Mouse (Mus musculus): Measurements from ENCODE around the gene Golim4. TPM values are rescaled to one million over a fixed set of nuclear protein-coding genes. Genes with fewer than 3 reads are reported as not detected.
"Not testable (repeated sequence)": the region's sequence is repeated elsewhere in the genome, so short reads cannot be mapped to it uniquely, and the experiment has no call there.

Golim4 gene
- 62.0 and 62.8 TPM in 2 replicates for polyA plus RNA-seq (2015; fragmentation: Nextera tagmentation; extraction: Ambion mirVana)

DNA sequence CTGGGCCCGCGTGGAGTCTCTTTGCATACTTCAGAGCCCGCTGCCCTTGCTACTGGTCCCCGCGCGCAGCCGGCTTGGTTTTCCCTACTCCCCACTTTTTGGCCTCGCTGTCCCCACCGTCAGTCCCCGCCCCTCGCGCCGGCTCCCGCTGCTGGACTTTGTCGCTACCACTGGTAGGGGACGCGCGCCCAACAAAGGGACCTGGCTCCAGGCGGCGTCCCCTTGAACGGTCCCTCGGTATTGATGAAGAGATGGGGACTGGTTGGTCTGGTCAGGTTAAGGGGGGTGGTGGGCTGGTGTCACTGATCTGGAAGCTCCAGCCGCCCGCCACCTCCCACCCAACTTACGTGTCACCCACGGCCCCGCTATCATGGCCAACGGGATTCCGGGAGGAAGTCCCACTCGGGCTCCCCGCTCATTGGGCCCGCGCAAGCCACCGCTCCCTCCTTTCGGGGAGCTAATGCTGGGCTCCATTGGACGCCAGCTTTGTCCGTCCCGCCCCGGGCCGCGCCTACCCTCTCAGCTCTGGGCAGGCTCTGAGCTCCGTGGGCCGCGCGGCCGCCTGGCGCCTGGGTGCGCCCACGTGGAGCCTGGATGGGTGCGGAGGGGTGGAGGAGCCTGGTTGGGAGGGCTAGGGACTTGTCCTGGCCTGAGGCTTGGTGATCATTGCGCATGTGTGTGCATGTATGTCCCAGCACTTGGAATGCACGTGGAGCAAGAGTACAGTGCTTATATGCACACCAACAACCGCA lies at the start of gene Golim4:
Golim4 (minus strand) TSS at position 399 of the 752 bp plus-strand sequence.
- ATAC-seq (ENCODE audit: insufficient number of reproducible peaks, low FRiP score, low TSS enrichment, low read depth): peak; percentile 100
- Histone ChIP-seq H3K27ac (peak within 1 kb of the TSS; percentile 95), H3K4me3 (peak within 1 kb of the TSS; percentile 81), H3K36me3 (no peaks in the 10 kb centered on the region), H3K4me1 (peaks cover 33% of the 10 kb centered on the region), H3K9ac (peak within 1 kb of the TSS; percentile 72), H3K27me3 (no peaks in the 10 kb centered on the region), H3K9me3 (no peaks in the 10 kb centered on the region), H3K4me2 (peak within 1 kb of the TSS; percentile 66)
- under 1% methylated on average over 53 of the region's 53 CpGs for WGBS

- no peak overlapping the region for H3K9ac ChIP-seq
- no peak overlapping the region for H3K27ac ChIP-seq
- ATAC-seq (ENCODE audit: insufficient number of reproducible peaks, low FRiP score, low TSS enrichment, low read depth): no peak
- no peak overlapping the region for H3K4me3 ChIP-seq
- no peaks in the 10 kb centered on the region for H3K9me3 ChIP-seq
- no peaks in the 10 kb centered on the region for H3K4me1 ChIP-seq
- H3K36me3 ChIP-seq: no peaks in the 10 kb centered on the region
- no peaks in the 10 kb centered on the region for H3K27me3 ChIP-seq
- H3K4me2 ChIP-seq: no peak overlapping the region
- WGBS: 75% methylated on average over 5 of the region's 5 CpGs
Observed at GRCm38 (mm10) chr3:76005621-76006020, 48.9 kb upstream of the Golim4 start.

DNA sequence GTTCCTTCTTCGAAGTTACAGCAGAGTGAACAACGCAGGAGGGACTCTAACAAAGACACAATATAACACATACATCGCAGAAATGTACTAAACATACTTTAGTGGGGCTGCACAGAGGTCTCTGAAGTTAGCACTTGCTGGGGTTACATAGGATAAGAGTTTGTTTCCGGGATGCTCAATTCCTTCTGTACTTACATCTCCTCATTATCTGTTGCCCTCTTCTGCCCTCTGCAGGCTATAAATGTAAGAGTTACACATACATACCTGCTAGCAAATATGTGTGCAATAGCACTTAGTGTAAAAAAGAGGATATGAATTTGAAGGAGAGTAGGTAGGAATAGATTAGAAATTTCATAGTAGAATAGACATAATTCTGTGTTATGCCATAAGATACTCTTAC lies 44.4 kb upstream of the Golim4 start:
- no peak overlapping the region for H3K9ac ChIP-seq
- H3K4me3 ChIP-seq: no peak overlapping the region
- no peaks in the 10 kb centered on the region for H3K36me3 ChIP-seq
- H3K4me2 ChIP-seq: no peak overlapping the region
- 41% methylated on average over 4 of the region's 4 CpGs for WGBS
- no peak overlapping the region for H3K27ac ChIP-seq
- ATAC-seq (ENCODE audit: insufficient number of reproducible peaks, low FRiP score, low TSS enrichment, low read depth): no peak
- no peaks in the 10 kb centered on the region for H3K27me3 ChIP-seq
- H3K9me3 ChIP-seq: no peaks in the 10 kb centered on the region
- H3K4me1 ChIP-seq: no peaks in the 10 kb centered on the region

- no peak overlapping the region for H3K4me3 ChIP-seq
- H3K9ac ChIP-seq: no peak overlapping the region
- WGBS: 28% methylated on average over 2 of the region's 2 CpGs
- no peaks in the 10 kb centered on the region for H3K36me3 ChIP-seq
- H3K27ac ChIP-seq: no peak overlapping the region
- no peaks in the 10 kb centered on the region for H3K9me3 ChIP-seq
- H3K4me2 ChIP-seq: no peak overlapping the region
- H3K4me1 ChIP-seq: no peaks in the 10 kb centered on the region
- no peak for ATAC-seq (ENCODE audit: insufficient number of reproducible peaks, low FRiP score, low TSS enrichment, low read depth)
- H3K27me3 ChIP-seq: no peaks in the 10 kb centered on the region
Observed at GRCm38 (mm10) chr3:76000481-76000880, 43.7 kb upstream of the Golim4 start.

GRCm38 (mm10) chr3:75981031-75981750 lies 24.4 kb upstream of the Golim4 start:
- H3K9me3 ChIP-seq; H3K27me3 ChIP-seq; H3K27ac ChIP-seq; H3K36me3 ChIP-seq; H3K4me2 ChIP-seq; H3K4me1 ChIP-seq; ATAC-seq (ENCODE audit: insufficient number of reproducible peaks, low FRiP score, low TSS enrichment, low read depth); H3K4me3 ChIP-seq; H3K9ac ChIP-seq: not testable (repeated sequence)
- WGBS: 80% methylated on average over 2 of the region's 2 CpGs

GRCm38 (mm10) chr3:75962784-75963772 lies 6.3 kb upstream of the Golim4 start:
- not testable (repeated sequence) for H3K27ac ChIP-seq; H3K9ac ChIP-seq; H3K36me3 ChIP-seq; H3K9me3 ChIP-seq; ATAC-seq (ENCODE audit: insufficient number of reproducible peaks, low FRiP score, low TSS enrichment, low read depth); H3K4me3 ChIP-seq; H3K27me3 ChIP-seq; H3K4me2 ChIP-seq; H3K4me1 ChIP-seq
- WGBS: 83% methylated on average over 2 of the region's 2 CpGs

- Histone ChIP-seq H3K27me3 (no peaks in the 10 kb centered on the region), H3K27ac (peak overlapping the region; percentile 95), H3K36me3 (no peaks in the 10 kb centered on the region), H3K4me2 (peak overlapping the region; percentile 66), H3K9ac (peak overlapping the region; percentile 72), H3K4me1 (peaks cover 33% of the 10 kb centered on the region), H3K9me3 (no peaks in the 10 kb centered on the region), H3K4me3 (peak overlapping the region; percentile 81)
- no peak for ATAC-seq (ENCODE audit: insufficient number of reproducible peaks, low FRiP score, low TSS enrichment, low read depth)
- 2% methylated on average over 47 of the region's 47 CpGs for WGBS
Observed at GRCm38 (mm10) chr3:75955661-75956491, 873 bp downstream of the Golim4 start.

GRCm38 (mm10) chr3:75954185-75954584 lies 2.6 kb downstream of the Golim4 start:
- WGBS: 50% methylated on average over 3 of the region's 3 CpGs
- ATAC-seq (ENCODE audit: insufficient number of reproducible peaks, low FRiP score, low TSS enrichment, low read depth): no peak
- Histone ChIP-seq H3K36me3 (no peaks in the 10 kb centered on the region), H3K9ac (no peak overlapping the region), H3K27me3 (no peaks in the 10 kb centered on the region), H3K4me2 (peak overlapping the region; percentile 66), H3K4me3 (peak overlapping the region; percentile 81), H3K4me1 (peaks cover 33% of the 10 kb centered on the region), H3K27ac (no peak overlapping the region), H3K9me3 (no peaks in the 10 kb centered on the region)

GRCm38 (mm10) chr3:75952328-75953060 lies 4.3 kb downstream of the Golim4 start:
- Histone ChIP-seq H3K4me3 (no peak overlapping the region), H3K4me2 (no peak overlapping the region), H3K4me1 (peaks cover 31% of the 10 kb centered on the region), H3K27ac (no peak overlapping the region), H3K9ac (no peak overlapping the region), H3K9me3 (no peaks in the 10 kb centered on the region), H3K36me3 (no peaks in the 10 kb centered on the region), H3K27me3 (no peaks in the 10 kb centered on the region)
- WGBS: 47% methylated on average over 5 of the region's 5 CpGs
- ATAC-seq (ENCODE audit: insufficient number of reproducible peaks, low FRiP score, low TSS enrichment, low read depth): no peak

DNA sequence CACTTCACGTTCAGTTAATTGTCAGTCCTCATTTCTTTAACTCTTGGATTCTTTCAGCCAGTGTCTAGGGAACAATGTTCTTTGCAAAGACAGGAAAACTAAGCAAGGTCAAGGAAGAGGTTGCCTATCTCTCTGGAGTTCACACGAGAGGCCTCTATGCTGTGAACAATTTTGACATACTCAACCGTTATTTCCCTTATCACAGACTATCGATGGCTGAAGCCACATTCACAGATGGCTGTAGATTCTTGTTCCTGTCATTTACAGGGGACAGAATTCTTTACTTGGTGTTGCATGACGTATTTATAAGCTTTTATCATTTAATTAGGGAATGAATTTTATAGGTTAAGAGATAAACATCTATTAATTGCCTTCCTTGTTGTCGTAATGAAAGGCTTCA lies 5.9 kb downstream of the Golim4 start:
- H3K9ac ChIP-seq: no peak overlapping the region
- no peak overlapping the region for H3K27ac ChIP-seq
- ATAC-seq (ENCODE audit: insufficient number of reproducible peaks, low FRiP score, low TSS enrichment, low read depth): no peak
- WGBS: 75% methylated on average over 6 of the region's 6 CpGs
- H3K4me1 ChIP-seq: peaks cover 26% of the 10 kb centered on the region
- H3K9me3 ChIP-seq: no peaks in the 10 kb centered on the region
- H3K27me3 ChIP-seq: no peaks in the 10 kb centered on the region
- peaks cover 5% of the 10 kb centered on the region for H3K36me3 ChIP-seq
- H3K4me3 ChIP-seq: no peak overlapping the region
- H3K4me2 ChIP-seq: no peak overlapping the region
